Mouse (Mus musculus): ENCODE measurements around the gene Nme1. TPM values are rescaled to one million over a fixed set of nuclear protein-coding genes. Genes with fewer than 3 reads are reported as not detected.

Gene Nme1
- 63.6 and 74.1 TPM in 2 replicates for polyA plus RNA-seq (2015; fragmentation: Nextera tagmentation; extraction: Ambion mirVana)

GRCm38 (mm10) chr11:93968005-93968847 lies at the start of gene Nme1, which contains the start of gene Gm20390:
Nme1 (minus strand) TSS chr11:93968521.
Gm20390 (minus strand) TSS chr11:93968293.

GRCm38 (mm10) chr11:93995720-93996305 lies 27.5 kb upstream of the Nme1 start, which contains the start of gene Spag9:
Spag9 (plus strand) TSS chr11:93996091.

DNA sequence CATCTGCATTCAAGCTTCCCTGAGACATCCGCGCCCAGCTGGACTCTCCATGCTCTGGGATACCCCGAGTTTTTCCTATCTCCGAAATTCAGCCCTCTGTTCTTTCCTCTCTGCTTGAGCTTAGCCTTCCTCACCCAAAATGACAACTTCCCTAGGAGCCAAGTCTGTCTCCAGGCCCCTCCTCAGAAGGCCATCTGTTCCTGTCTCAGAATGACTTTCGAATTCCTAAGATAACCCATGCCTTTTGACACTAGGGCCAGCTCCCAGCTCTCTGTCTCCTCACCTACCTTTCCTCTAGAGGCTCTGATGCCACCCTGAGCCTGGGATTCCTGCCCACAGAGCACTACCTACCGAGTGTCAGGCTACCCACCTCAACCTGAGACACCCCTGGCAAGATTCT lies 12.2 kb downstream of the Nme1 start, which contains the start of gene Nme2:
Gene Nme2 (minus strand): TSS at position 101 of the 400 bp plus-strand sequence.

Other genes with a start within 250 kb of the Nme1 start
- gene Utp18, start 82.8 kb downstream of the Nme1 start, polyA plus RNA-seq (2015; fragmentation: Nextera tagmentation; extraction: Ambion mirVana) = 14.2 and 18.2 TPM in 2 replicates
- gene Mbtd1, start 82.7 kb downstream of the Nme1 start, polyA plus RNA-seq (2015; fragmentation: Nextera tagmentation; extraction: Ambion mirVana) = 9.7 and 10.7 TPM in 2 replicates
- gene Nme2, start 12.3 kb downstream of the Nme1 start, polyA plus RNA-seq (2015; fragmentation: Nextera tagmentation; extraction: Ambion mirVana) = 385 and 419 TPM in 2 replicates
- gene Gm20390, start 228 bp downstream of the Nme1 start, polyA plus RNA-seq (2015; fragmentation: Nextera tagmentation; extraction: Ambion mirVana) = 180 and 205 TPM in 2 replicates
- 41.3 and 42.3 TPM in 2 replicates for gene Spag9, start 27.6 kb upstream of the Nme1 start, polyA plus RNA-seq (2015; fragmentation: Nextera tagmentation; extraction: Ambion mirVana)
- 19.5 and 26.2 TPM in 2 replicates for gene Tob1, start 242.9 kb upstream of the Nme1 start, polyA plus RNA-seq (2015; fragmentation: Nextera tagmentation; extraction: Ambion mirVana)

Data from urinary bladder, postnatal 0 days (tissue).